Mouse (Mus musculus) heart, postnatal 14 days (tissue): ENCODE data around the gene Fam173a. TPM values are rescaled to one million over a fixed set of nuclear protein-coding genes. Genes with fewer than 3 reads are reported as not detected.
"Not testable (repeated sequence)": the region's sequence is repeated elsewhere in the genome, so short reads cannot be mapped to it uniquely, and the experiment has no call there.

Experiments
- DNase-seq, 2 experiments: peaks; one replicate each; pipeline ENCODE4 v3.0.0; 2021 to 2022
- intact Hi-C: fragments of 180-260 bp; cut with DNase I; formaldehyde crosslinking; loops from one replicate; pipeline ENCODE4 v1.15.1; 2025
- total RNA-seq, 2 experiments: library from RNA; stranded (reverse); gene quantifications; 2 replicates each; pipeline ENCODE4 v1.2.3; 2021

Gene Fam173a
- total RNA-seq, 2 experiments from 2014 or later: 36.4 to 37.4 TPM

DNA sequence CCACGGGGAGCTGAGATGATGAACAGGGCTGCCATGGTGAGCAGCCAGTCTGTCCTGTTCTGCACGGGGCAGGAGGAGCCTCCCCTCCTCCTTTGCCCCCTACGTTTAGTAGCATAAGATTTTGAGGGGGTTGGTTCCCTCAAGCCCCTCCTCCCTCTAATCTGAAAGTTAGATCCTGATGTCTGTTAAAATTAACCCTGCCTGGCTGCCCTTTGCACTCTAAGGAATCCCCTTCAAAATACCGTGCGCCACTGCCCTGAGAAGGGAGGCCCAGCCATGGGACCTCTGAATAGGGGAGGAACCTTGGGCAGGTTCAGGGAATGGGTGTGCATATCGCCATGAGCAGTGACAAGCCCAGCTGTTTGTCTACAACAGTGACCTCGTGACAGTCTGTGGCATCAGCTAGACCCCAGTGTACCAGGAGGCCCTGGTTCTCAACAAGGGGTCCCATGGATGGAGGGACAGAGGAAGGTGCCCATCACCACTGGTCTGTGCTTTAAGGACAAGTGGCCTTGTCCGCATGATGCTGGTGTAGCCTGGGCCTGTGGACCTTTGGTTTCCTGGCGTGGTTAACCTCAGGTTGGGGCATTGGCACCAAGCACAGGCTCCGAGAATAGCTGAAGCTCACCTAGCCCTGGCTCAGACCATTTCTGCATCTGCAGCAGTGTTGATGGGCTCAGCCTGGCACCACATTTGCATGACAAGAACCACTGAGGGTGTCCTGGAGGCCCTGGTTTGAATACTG lies 17.2 kb downstream of the Fam173a start:
- intact Hi-C loops: no loop called here
- no peak for DNase-seq

DNA sequence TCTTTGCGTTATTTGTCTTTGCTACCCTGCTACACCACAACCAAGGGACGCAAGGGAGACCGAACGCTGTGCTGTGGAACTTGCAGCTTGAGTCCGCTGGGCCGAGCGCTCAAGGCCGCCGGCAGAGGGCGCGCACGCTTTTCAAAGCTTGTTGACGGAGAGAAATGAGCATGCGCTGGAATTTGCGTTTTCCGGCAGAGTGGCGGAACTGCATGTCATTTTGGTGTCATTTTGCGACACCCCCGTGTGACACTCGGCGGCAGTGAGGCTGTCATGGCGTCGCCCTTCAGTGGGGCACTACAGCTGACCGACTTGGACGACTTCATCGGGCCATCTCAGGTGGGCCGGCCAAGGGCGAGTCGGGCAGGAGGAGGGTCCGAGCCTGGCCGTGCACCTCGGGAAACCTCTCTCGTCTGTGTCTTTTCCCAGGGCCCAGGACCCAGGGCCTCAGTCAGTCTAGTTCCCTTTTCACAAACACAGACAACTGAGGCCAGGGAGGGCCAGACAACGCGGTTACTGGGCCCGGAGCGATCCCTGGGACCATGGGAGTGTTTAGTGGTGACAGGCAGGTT lies 19.1 kb downstream of the Fam173a start, which contains the start of gene Narfl:
TSS of gene Narfl (plus strand) at position 228 of the 572 bp plus-strand sequence.
- peak; percentile 98 for DNase-seq
- intact Hi-C loops: loop anchor here (1.0 to 5.0 kb wide), 2 partner anchors 28 to 94 kb away; partner anchors contain the start of gene Mcrip2

DNA sequence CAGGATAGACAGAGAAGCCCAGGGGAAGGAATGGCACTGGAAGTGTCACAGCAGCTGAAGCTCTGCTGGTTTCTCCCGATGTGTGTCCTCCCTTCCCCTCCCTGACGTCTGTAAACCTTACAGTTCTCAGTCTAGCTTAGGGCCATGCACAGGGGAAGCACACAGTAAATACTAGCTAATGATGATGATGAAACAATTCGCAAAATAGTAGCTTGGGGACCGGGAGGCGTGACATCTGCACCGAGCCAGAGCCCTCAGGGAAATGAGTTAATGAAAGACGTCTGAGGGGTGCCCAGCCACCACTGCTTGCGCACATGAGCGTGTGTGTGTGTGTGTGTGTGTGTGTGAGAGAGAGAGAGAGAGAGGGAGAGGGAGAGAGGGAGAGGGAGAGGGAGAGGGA lies 23.4 kb downstream of the Fam173a start:
- intact Hi-C loops: no loop called here
- no peak for DNase-seq

DNA sequence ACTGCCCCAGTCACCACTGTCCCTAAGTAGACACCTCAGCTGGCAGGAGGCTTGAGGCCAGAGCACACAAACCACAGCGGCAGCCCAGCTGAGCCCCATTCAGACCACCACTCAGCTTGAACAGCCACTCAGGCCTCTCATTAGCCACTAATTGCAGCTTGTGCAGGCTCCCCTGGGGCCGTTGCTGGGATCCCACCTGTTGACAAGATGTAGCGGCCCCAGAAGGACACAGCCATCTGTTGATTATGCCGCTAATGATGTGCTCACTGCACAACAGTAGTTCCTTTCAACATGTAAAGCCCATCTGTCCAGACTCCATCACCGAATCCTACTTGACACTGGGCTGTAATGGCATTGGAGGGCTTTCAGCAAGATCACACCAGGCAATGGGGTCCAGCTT lies 26.8 kb downstream of the Fam173a start:
- intact Hi-C loops: no loop called here
- DNase-seq: no peak

DNA sequence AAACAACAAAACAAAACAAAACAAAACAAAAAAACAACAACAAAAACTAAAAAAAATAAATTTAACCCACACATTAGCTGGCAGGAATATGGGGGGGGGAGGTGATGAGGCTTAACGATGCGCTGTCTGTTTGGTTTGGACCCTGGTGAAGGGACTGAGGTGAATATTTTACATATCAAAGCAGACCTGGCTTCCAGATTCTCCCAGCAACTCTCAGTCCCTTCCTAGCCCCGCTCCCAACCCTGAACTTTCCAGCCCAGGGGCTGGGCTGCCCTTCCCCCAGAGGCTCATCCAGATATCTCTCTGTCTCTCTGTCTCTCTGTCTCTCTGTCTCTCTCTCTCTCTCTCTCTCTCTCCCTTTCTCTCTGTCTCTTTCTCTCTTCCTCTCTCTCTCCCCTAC lies 30.1 kb downstream of the Fam173a start:
- intact Hi-C loops: no loop called here
- no peak for DNase-seq

DNA sequence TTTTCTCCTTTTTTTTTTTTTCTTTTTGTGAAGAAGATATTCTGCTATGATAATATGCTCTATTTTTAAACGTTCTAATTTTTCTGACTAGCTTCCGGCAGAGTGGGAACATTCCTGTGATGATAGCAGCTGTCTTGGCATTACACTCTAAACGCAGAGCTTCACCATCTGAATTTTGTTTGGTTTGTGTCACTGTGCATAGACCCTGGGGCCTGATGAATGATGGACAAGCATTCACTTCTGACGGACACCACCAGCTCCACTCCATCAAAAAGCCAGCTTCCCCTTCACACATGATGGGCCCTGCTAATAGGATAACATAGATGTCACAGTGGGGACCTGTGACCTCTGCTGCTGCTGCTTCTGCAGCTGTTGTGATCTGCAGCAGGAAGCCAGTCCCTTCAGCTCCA lies 31.1 kb downstream of the Fam173a start:
- intact Hi-C loops: no loop called here
- no peak for DNase-seq

DNA sequence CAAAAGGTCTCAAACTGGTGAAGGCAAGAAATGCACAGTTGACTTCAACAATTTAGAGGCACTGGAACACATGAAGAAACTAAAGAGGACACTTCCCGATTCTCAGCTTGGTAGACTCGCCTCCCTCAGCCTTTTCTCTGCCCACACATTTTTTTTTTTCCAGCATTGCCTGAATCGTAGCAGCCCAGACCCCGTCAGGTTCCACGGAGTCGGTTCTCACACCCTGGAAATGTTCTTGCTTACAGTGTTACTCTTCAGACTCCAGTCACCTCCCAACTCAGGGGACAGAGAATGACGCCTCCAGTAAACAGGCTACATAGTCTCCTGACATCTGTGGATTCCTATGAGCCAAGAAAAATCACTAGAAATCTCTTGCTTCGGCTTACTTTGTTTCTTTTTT lies 32.6 kb downstream of the Fam173a start:
- intact Hi-C loops: no loop called here
- DNase-seq: no peak

DNA sequence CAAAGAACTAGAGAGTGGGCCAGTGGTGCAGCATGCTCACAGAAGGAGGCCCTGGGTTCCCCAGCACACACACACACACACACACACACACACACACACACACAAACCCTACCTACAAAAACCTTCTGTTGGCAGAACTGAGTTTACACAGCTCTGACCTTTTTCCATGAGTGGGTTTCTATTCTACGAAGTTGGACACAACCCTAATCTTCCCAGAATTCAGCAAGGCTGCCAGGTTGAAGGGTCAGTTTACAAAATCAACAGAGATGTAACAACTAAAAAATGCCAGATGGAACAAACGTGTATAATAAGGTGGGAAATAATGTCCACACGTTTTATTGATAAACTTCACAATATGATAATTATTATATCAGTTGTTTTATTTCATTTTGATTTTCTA lies 35.0 kb downstream of the Fam173a start:
- no peak for DNase-seq
- intact Hi-C loops: no loop called here

DNA sequence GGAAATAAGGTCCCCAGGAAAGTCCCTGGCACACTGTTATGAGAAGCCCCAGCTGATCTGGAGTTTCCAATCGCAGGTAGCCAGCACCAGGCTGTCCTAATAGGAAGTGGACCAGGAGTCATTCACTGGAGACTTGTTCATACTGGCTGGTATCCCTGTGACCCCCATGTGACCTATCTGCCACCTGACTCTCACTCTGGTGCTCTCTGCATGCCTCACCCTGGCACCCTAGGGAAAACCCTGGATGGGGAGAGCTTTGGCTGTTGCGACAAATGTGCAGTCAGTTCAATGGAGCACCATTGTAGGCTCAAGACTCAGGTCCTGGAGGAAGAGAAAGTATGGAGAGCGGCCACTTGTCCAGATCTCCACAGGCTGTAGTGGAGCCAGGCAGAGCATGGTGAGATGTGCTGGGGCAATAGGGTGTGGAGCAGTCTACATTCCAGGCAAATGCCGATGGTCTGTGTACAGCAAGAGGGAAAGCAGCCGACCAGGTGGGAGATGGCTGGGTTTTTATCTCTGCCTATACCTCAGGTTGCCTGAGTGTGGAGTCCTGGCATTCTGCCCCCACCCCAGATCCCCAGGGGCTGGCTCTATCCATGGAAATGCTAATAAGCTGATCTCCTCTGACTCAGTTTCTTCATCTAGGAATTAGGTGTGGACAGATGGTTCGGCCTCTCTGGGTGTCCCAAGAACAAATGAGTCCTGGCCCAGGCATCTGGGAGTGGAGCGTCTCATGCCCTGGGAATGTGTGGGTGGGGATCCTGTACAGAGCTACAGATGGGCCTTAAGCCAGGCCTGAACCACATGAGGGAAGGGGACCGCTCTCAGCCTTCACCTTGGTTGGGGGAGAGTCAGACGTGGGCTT lies 36.1 kb downstream of the Fam173a start:
- intact Hi-C loops: no loop called here
- DNase-seq: no peak

DNA sequence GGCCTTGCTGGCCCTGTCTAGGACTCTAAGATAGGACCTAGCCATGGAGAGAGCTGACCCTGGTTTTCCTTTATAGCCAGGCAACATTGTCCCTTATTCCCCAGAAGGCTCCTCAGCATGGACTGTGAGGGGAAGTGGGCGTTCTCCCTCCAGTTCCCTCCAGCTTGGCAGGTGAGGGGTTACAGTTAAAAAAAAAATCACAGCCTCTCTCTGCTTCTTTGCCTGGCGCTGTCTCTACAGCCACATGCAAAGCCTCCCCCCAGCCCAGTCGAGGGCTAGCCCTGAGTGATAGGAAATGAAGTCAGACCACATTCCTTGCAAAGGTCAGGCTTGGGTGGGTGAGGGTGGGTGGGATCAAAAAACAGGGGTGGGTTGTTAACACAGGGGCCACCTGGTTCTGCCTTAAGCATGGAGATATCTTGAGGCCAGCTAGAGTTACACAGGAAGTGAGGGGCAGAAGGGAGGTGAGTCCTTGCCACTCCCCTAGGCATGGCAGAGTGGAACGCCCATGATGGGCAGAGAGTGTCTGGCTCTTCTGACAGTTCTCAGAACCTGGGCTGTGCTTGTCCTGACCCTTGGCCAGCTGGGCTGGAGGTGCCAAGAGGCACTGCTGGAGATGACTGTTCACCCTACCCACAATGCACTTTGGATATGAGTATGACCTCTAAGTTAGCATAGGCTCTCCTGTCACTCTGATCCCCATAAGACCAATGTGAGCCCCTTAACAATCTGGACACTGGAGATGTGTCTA lies 36.9 kb downstream of the Fam173a start:
- intact Hi-C loops: no loop called here
- no peak for DNase-seq

DNA sequence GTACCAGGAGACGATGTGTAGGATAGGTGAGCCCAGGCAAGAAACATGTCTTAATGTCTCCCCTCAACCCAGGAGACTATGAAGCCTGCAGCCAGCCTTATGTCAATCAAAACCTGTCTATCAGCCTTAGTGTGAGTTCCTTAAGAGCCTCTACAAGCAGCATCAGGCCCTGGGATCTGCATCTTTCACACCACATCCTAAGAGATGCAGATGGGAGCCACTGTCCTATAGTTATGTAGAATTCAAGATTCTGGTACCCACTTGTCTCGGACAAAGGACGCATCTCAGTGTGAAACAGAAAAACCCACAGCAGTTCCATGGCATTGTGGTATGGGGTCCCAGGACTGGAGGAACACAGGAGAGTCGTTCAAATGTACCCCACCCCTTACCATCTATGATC lies 37.6 kb downstream of the Fam173a start:
- no peak for DNase-seq
- intact Hi-C loops: no loop called here

DNA sequence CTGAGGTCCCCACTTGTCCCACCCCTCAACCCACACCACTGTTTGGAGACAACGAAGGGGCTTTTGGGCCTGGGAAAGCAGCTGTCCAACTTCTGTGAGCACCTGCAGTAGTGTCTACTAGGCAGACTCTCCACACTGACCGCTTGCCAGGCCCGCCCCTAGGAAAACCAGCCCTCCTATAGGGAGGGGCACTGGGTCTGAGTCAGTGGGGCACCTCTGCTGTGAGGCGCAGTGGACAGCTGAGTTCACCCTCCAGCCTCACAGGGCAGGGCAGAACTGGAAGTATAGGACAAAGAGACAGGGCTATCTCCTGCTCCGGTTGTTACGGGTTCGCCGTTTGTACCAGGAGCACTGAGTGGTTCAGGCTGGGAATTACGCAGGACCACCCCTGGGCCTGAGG lies 38.5 kb downstream of the Fam173a start, which contains the start of gene Msln:
TSS of gene Msln (minus strand) at position 138 of the 400 bp plus-strand sequence.
- DNase-seq: no peak
- intact Hi-C loops: no loop called here

DNA sequence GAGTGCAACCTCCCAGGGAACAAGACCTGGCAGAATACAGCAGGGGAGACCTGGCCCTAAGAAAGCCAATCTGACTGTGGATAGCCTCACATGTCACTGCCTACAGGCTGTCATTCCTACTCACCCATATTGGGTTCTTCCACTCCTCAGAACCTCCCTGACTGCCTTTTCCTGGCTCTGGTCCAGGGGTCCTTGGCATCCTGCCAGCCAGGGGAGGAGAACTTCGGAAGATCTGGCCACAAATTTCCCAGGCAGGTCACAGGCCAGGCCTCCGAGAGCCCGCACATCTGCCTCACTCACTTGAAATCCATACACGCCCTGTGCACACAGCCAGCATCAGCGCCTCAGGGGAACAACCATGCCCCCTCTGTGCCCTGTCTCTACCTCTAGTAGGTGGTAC lies 41.3 kb downstream of the Fam173a start:
- DNase-seq: peak; percentile 51 to 75
- intact Hi-C loops: no loop called here

DNA sequence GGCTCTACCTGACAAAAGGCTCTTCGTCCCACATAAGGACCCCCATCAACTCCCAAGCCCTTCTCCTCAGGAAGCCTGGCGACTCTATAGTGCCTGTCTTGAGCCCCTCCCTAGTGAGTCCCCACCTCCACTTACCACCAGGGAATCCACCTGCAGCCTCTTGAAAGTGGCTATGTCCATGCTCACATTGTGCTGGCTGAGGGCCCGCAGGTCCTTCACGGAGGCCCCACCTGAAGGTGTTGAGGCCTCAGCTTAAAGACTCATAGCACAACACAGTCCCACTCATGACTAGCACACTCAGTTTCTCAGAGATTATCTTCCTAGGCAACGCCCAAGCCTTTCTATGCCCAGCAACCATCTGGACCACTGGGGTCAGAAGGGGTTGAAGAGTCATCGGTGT lies 43.4 kb downstream of the Fam173a start:
- intact Hi-C loops: no loop called here
- no peak for DNase-seq

DNA sequence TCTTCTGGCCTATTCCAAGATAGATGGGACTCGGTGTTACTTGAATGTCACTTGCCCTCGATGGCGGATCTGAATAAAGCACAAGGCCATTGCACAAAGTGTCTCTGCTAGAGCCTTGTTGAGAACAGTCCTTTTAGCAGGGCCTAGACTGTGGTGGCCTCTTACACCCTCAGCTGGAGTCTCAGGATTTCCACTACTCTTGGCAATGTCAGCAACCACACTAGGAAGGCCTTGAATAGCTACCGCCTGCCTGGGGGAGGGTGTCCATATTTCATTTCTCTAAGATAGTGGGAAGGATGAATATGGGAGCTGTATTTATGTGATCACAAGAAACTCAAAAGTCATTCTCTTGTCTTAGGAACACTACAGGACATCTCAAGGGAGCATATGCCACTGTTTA lies 44.5 kb downstream of the Fam173a start:
- intact Hi-C loops: no loop called here
- no peak for DNase-seq

DNA sequence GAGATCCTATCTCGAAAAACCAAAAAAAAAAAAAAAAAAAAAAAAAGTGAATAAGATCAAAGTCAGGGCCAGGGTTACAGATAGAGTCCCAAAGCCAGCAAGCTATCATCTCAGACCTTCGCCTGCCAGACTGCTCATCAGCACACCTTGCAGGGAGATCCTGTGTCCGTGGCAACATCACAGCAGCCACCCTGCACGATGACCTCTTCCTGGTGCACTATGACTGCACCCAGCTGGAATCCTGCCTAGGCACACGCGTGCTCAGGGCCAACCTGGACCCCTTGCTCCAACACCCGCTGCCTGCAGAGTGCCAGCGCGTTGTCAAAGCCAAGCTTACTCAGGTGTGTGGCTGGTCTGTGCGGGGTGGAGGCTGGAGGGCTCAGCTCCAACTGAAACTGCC lies 48.4 kb downstream of the Fam173a start:
- DNase-seq: no peak
- intact Hi-C loops: no loop called here

DNA sequence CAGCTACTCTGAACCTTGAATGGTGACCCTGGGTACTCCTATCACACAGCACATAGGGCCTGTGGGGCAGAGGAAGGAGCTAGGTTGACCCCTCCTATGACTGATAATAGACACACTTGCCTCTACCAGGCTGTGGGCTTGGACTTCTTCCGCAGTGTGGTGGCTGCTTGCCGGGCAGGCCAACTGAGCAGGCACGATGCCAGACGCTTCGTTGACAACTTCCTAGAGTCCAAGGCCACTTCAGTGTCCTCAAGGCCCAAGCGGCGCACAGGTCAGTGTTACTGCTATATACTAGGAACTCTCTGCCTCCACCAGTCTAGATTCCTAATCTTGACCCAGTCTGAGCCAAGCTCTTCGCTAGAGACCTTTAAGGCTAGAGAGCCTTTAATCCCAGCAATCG lies 48.9 kb downstream of the Fam173a start:
- intact Hi-C loops: no loop called here
- DNase-seq: no peak

DNA sequence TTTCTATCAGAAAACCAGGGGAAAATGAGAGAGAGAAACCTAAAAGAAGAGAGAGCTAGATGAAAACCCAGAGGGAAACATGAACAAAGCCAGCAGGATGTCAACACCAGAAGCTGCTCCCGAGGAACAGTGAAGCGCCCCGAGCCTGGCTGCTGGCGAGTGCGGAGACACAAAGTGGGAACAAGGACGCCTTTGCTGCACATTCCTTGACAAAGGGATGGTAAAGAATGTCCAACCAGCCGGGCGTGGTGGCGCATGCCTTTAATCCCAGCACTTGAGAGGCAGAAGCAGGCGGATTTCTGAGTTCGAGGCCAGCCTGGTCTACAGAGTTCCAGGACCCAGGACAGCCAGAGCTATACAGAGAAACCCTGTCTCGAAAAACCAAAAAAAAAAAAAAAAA lies 51.2 kb downstream of the Fam173a start:
- intact Hi-C loops, DNase-seq: not testable (repeated sequence)
